Mouse (Mus musculus): ENCODE results near the gene Gm11758. TPM values are rescaled to one million over a fixed set of nuclear protein-coding genes. Genes with fewer than 3 reads are reported as not detected.

Gene Gm11758
- polyA plus RNA-seq (2012; rRNA removed): not detected in 2 replicates

DNA sequence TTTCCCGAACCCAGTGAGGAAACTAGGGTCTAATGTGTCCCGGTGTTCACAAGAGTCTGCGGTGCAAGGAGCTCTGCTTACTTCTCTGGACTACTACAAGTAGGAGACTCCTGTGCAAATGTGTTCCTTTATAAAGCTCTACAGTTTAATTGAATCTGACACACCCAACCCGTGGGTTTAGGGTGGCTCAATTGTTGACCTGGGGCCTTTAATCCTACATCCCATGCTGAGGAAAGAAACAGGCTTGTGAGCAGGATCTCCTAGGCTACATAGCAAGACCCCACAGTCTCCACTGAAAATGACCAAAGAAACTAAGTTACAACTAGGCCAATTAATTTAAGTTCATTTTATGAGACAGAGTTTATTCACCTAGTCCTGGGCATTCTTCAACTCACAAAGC, at the start of gene Gm11758:
TSS of gene Gm11758 (minus strand) at position 101 of the 400 bp plus-strand sequence.

DNA sequence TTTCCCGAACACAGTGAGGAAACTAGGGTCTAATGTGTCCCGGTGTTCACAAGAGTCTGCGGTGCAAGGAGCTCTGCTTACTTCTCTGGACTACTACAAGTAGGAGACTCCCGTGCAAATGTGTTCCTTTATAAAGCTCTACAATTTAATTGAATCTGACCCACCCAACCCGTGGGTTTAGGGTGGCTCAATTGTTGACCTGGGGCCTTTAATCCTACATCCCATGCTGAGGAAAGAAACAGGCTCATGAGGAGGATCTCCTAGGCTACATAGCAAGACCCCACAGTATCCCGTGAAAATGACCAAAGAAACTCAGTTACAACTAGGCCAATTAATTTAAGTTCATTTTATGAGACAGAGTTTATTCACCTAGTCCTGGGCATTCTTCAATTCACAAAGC, 44.6 kb upstream of the Gm11758 start, which contains the start of gene Gm11756:
TSS of gene Gm11756 (minus strand) at position 101 of the 400 bp plus-strand sequence.

DNA sequence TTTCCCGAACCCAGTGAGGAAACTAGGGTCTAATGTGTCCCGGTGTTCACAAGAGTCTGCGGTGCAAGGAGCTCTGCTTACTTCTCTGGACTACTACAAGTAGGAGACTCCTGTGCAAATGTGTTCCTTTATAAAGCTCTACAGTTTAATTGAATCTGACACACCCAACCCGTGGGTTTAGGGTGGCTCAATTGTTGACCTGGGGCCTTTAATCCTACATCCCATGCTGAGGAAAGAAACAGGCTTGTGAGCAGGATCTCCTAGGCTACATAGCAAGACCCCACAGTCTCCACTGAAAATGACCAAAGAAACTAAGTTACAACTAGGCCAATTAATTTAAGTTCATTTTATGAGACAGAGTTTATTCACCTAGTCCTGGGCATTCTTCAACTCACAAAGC, 29.8 kb upstream of the Gm11758 start, which contains the start of gene Gm13871:
TSS of gene Gm13871 (minus strand) at position 101 of the 400 bp plus-strand sequence.

DNA sequence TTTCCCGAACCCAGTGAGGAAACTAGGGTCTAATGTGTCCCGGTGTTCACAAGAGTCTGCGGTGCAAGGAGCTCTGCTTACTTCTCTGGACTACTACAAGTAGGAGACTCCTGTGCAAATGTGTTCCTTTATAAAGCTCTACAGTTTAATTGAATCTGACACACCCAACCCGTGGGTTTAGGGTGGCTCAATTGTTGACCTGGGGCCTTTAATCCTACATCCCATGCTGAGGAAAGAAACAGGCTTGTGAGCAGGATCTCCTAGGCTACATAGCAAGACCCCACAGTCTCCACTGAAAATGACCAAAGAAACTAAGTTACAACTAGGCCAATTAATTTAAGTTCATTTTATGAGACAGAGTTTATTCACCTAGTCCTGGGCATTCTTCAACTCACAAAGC, 14.9 kb upstream of the Gm11758 start, which contains the start of gene Gm11757:
TSS of gene Gm11757 (minus strand) at position 101 of the 400 bp plus-strand sequence.

Other genes starting within 250 kb of the Gm11758 start
- gene Gm11236, start 238.1 kb downstream of the Gm11758 start, polyA plus RNA-seq (2012; rRNA removed): not detected in 2 replicates
- gene Gm11239, start 207.9 kb downstream of the Gm11758 start, polyA plus RNA-seq (2012; rRNA removed): not detected in 2 replicates
- not detected in 2 replicates for gene Gm428, start 192.8 kb downstream of the Gm11758 start, polyA plus RNA-seq (2012; rRNA removed)
- gene Rasef, start 85.3 kb downstream of the Gm11758 start, polyA plus RNA-seq (2012; rRNA removed): under 0.01 and 0.01 TPM in 2 replicates
- gene Gm11757, start 14.8 kb upstream of the Gm11758 start, polyA plus RNA-seq (2012; rRNA removed): not detected in 2 replicates
- not detected in 2 replicates for gene Gm13871, start 29.7 kb upstream of the Gm11758 start, polyA plus RNA-seq (2012; rRNA removed)
- gene Gm11756, start 44.5 kb upstream of the Gm11758 start, polyA plus RNA-seq (2012; rRNA removed): not detected in 2 replicates
- gene 2310002L09Rik, start 74.6 kb upstream of the Gm11758 start, polyA plus RNA-seq (2012; rRNA removed): 0.09 TPM in 1 of 2 replicates, not detected in the other
- gene Frmd3, start 137.2 kb upstream of the Gm11758 start, polyA plus RNA-seq (2012; rRNA removed): 0.02 TPM in 2 replicates

Measured in liver, embryonic 14 days (tissue).